Mouse (Mus musculus) C2C12 (cell line): ENCODE measurements at regions not wholly inside any gene's neighbourhood (a gene's known extent, or its start where the extent isn't known, plus 50 kb on each side); places are given as distances from the start of the nearest gene placed in this dataset.

Experiments used
- CTCF ChIP-seq: IDR thresholded peaks from one replicate; pipeline ENCODE4 v1.5.1; 2011; ENCODE audit not compliant: control insufficient read depth, insufficient read depth, insufficient read length
- USF1 ChIP-seq: IDR thresholded peaks from one replicate; pipeline ENCODE4 v1.6.1; 2011; ENCODE audit warnings: low read depth, mild to moderate bottlenecking, control low read depth, moderate library complexity

DNA sequence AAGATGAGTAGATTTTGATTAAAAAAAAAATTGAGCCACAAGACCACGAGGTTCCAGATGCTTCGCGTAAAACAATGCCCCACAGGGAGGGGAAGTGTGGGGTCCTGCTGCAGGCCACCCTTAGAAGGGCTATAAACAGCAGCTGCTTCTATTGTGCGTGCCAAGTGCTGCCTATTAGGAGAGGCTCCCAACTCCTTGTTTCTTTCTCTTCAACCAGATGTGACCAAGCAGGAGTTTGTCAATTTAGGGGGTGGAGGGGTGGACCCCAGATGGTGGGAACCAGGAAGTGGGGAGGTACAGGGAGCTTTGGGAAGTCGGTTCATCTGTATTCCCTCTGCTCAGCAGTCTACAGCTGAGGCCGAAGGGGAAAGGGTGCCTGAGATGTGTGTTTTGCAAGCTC is 718.9 kb upstream of the Car8 start:
- TF ChIP-seq CTCF, result no peak
- no peak for TF ChIP-seq USF1
